ENCODE assay signal across 8 mouse cellular contexts in genomic region chr2:92322669-92323068, GRCm38 (mm10). TPM values are rescaled to one million over a fixed set of nuclear protein-coding genes. Genes with fewer than 3 reads are reported as not detected.
DNase-seq lines count a peak whose midpoint lies in the region; ATAC-seq and TF ChIP-seq lines count a peak whose summit lies in the region.

No protein-coding gene starts in this region.

- H3K27me3 ChIP-seq in midbrain, postnatal 0 days (ENCODE audit: insufficient read depth, low read length), result no peaks in the 10 kb centered on the region
- no peaks in the 10 kb centered on the region for H3K27me3 ChIP-seq in midbrain, embryonic 13.5 days
- no peaks in the 10 kb centered on the region for H3K27me3 ChIP-seq in lung, postnatal 0 days (replicated peaks; ENCODE audit: insufficient read depth, low read length)

- no peak overlapping the region for H3K9ac ChIP-seq in midbrain, postnatal 0 days (replicated peaks; ENCODE audit: low read length, poor library complexity, severe bottlenecking)
- H3K9ac ChIP-seq in midbrain, embryonic 13.5 days (replicated peaks), result no peak overlapping the region
- H3K9ac ChIP-seq in lung, postnatal 0 days (replicated peaks; ENCODE audit: low read depth), result no peak overlapping the region

- no peak for ATAC-seq in midbrain, postnatal 0 days (ENCODE audit: low FRiP score)
- ATAC-seq in midbrain, embryonic 13.5 days, result no peak
- ATAC-seq in lung, postnatal 0 days, result no peak
- no peak for ATAC-seq in monocyte, adult 5-6 weeks (replicated peaks; ENCODE audit: insufficient number of reproducible peaks, low FRiP score, low TSS enrichment, poor library complexity, severe bottlenecking)

- no peaks in the 10 kb centered on the region for H3K9me3 ChIP-seq in midbrain, postnatal 0 days (ENCODE audit: low read length)
- H3K9me3 ChIP-seq in midbrain, embryonic 13.5 days, result no peaks in the 10 kb centered on the region
- no peaks in the 10 kb centered on the region for H3K9me3 ChIP-seq in lung, postnatal 0 days (ENCODE audit: low read length)

- peak; percentile 31 to 52 for DNase-seq in cerebellum, postnatal 25 days
- no peak for DNase-seq in cerebellum, adult 9-10 months
- no peak for DNase-seq in midbrain, postnatal 0 days (ENCODE audit: low spot score)
- peak; percentile 33 for DNase-seq in adrenal gland, postnatal 25 days
- peak; percentile 24 for DNase-seq in lung, postnatal 0 days (ENCODE audit: low spot score)
- DNase-seq in left cerebral cortex, adult 9 months (ENCODE audit: low spot score in 2 of 2), result no peak

- H3K4me3 ChIP-seq in midbrain, postnatal 0 days (ENCODE audit: low read depth, low read length), result no peak overlapping the region
- H3K4me3 ChIP-seq in midbrain, embryonic 13.5 days (replicated peaks), result no peak overlapping the region
- no peak overlapping the region for H3K4me3 ChIP-seq in lung, postnatal 0 days (ENCODE audit: low read depth, low read length)

- H3K27ac ChIP-seq in midbrain, postnatal 0 days (ENCODE audit: low read depth, low read length), result no peak overlapping the region
- H3K27ac ChIP-seq in midbrain, embryonic 13.5 days, result no peak overlapping the region
- H3K27ac ChIP-seq in lung, postnatal 0 days (ENCODE audit: low read length), result no peak overlapping the region

- TF ChIP-seq CTCF in midbrain, postnatal 0 days (IDR thresholded peaks at IDR 0.05), result peak; percentile 57
- TF ChIP-seq CTCF in lung, postnatal 0 days (IDR thresholded peaks at IDR 0.05), result peak; percentile 57

- no peak overlapping the region for H3K4me2 ChIP-seq in midbrain, postnatal 0 days (ENCODE audit: low read depth, low read length, poor library complexity, severe bottlenecking)
- H3K4me2 ChIP-seq in midbrain, embryonic 13.5 days (replicated peaks), result no peak overlapping the region
- no peak overlapping the region for H3K4me2 ChIP-seq in lung, postnatal 0 days (replicated peaks; ENCODE audit: low read depth, low read length)

- no peaks in the 10 kb centered on the region for H3K36me3 ChIP-seq in midbrain, postnatal 0 days (ENCODE audit: insufficient read depth, low read length)
- H3K36me3 ChIP-seq in midbrain, embryonic 13.5 days, result peaks cover 43% of the 10 kb centered on the region
- peaks cover 14% of the 10 kb centered on the region; the same call in 1 of the 2 replicates for H3K36me3 ChIP-seq in lung, postnatal 0 days (ENCODE audit: insufficient read depth, low read length)

- H3K4me1 ChIP-seq in midbrain, postnatal 0 days (ENCODE audit: insufficient read depth, low read length), result no peaks in the 10 kb centered on the region
- no peaks in the 10 kb centered on the region for H3K4me1 ChIP-seq in midbrain, embryonic 13.5 days (replicated peaks)
- H3K4me1 ChIP-seq in lung, postnatal 0 days (ENCODE audit: insufficient read depth, low read depth, low read length), result no peaks in the 10 kb centered on the region

- WGBS in midbrain, postnatal 0 days, result 95% methylated on average over 2 of the region's 2 CpGs
- WGBS in midbrain, embryonic 13.5 days, result 85% methylated on average over 2 of the region's 2 CpGs
- whole genome bisulfite sequencing in lung, postnatal 0 days, result 87% methylated on average over 2 of the region's 2 CpGs

- TF ChIP-seq EP300 in lung, postnatal 0 days (IDR thresholded peaks at IDR 0.05), result no peak

RNA-seq across cellular contexts. Expression of gene Pex16, which starts 51.8 kb away (rescaled TPM):
- 23.6 and 31.8 TPM in 2 replicates for total RNA-seq in midbrain, postnatal 0 days (2014; rRNA removed)
- polyA plus RNA-seq in midbrain, postnatal 0 days (2015; fragmentation: Nextera tagmentation; extraction: Ambion mirVana), result 43.4 and 51.5 TPM in 2 replicates
- polyA plus RNA-seq in midbrain, embryonic 13.5 days (2015; fragmentation: Nextera tagmentation; extraction: Ambion mirVana), result 32.8 and 36.0 TPM in 2 replicates
- total RNA-seq in adrenal gland, postnatal 25 days (2021), result 169 and 237 TPM in 2 replicates
- 28.3 and 30.8 TPM in 2 replicates for polyA plus RNA-seq in lung, postnatal 0 days (2015; fragmentation: Nextera tagmentation; extraction: Ambion mirVana)
- 17.0 to 22.6 TPM (median 20.1 TPM) in 3 replicates for total RNA-seq in monocyte, adult 5-6 weeks (2017)

RNA-seq across cellular contexts. Expression of gene Large2, which starts 52.0 kb away (rescaled TPM):
- 1.4 TPM in 2 replicates for total RNA-seq in midbrain, postnatal 0 days (2014; rRNA removed)
- 1.5 and 1.6 TPM in 2 replicates for polyA plus RNA-seq in midbrain, postnatal 0 days (2015; fragmentation: Nextera tagmentation; extraction: Ambion mirVana)
- polyA plus RNA-seq in midbrain, embryonic 13.5 days (2015; fragmentation: Nextera tagmentation; extraction: Ambion mirVana), result 1.5 and 2.5 TPM in 2 replicates
- total RNA-seq in adrenal gland, postnatal 25 days (2021), result 2.8 and 4.1 TPM in 2 replicates
- 17.1 and 18.7 TPM in 2 replicates for polyA plus RNA-seq in lung, postnatal 0 days (2015; fragmentation: Nextera tagmentation; extraction: Ambion mirVana)
- total RNA-seq in monocyte, adult 5-6 weeks (2017), result not detected in 3 replicates

RNA-seq across cellular contexts. Expression of gene 1700029I15Rik, which starts 59.7 kb away (rescaled TPM):
- total RNA-seq in midbrain, postnatal 0 days (2014; rRNA removed), result 0.76 and 8.6 TPM in 2 replicates
- polyA plus RNA-seq in midbrain, postnatal 0 days (2015; fragmentation: Nextera tagmentation; extraction: Ambion mirVana), result 3.1 and 4.7 TPM in 2 replicates
- 8.0 and 8.9 TPM in 2 replicates for polyA plus RNA-seq in midbrain, embryonic 13.5 days (2015; fragmentation: Nextera tagmentation; extraction: Ambion mirVana)
- 18.7 and 19.1 TPM in 2 replicates for total RNA-seq in adrenal gland, postnatal 25 days (2021)
- polyA plus RNA-seq in lung, postnatal 0 days (2015; fragmentation: Nextera tagmentation; extraction: Ambion mirVana), result 2.3 TPM in 2 replicates
- 1.6 to 6.7 TPM (median 4.8 TPM) in 3 replicates for total RNA-seq in monocyte, adult 5-6 weeks (2017)

Comparison
In these comparisons a context has a peak if more than half of its experiments do, and no peak if none do; other contexts are left out.
1. DNase-seq: peak in cerebellum, postnatal 25 days (2 of 2), adrenal gland, postnatal 25 days (single experiment) and lung, postnatal 0 days (single experiment); none in cerebellum, adult 9-10 months (single experiment), midbrain, postnatal 0 days (single experiment) and left cerebral cortex, adult 9 months (0 of 2).